Mouse (Mus musculus) bone marrow macrophage, adult 2 months (primary cell): ENCODE results near the gene Gm28308. TPM values are rescaled to one million over a fixed set of nuclear protein-coding genes. Genes with fewer than 3 reads are reported as not detected.
A peak's percentile ranks its signal among the peaks of the same experiment; 100 is the strongest.

ENCODE experiments used
- H3K27ac ChIP-seq: 2 replicates; pipeline ENCODE4 v1.5.1; 2012; ENCODE audit warnings: low read depth, low read length; ENCODE audit not compliant: insufficient read depth
- H3K4me1 ChIP-seq: 2 replicates; pipeline ENCODE4 v1.6.1; 2012; ENCODE audit warnings: low read length; ENCODE audit not compliant: control insufficient read depth, insufficient read depth
- H3K4me3 ChIP-seq: 2 replicates; pipeline ENCODE4 v1.5.1; 2012; ENCODE audit warnings: mild to moderate bottlenecking, low read length, moderate library complexity; ENCODE audit not compliant: insufficient read depth
- CTCF ChIP-seq: IDR thresholded peaks from 2 replicates; pipeline ENCODE4 v1.5.1; 2012; ENCODE audit warnings: low read depth, mild to moderate bottlenecking, low read length, moderate library complexity
- POLR2A ChIP-seq: IDR thresholded peaks from 2 replicates; pipeline ENCODE4 v1.6.1; 2012; ENCODE audit warnings: mild to moderate bottlenecking, low read depth, low read length, borderline replicate concordance
- polyA plus RNA-seq: library from polyadenylated mRNA; stranded (reverse); fragments of >200 nt; gene quantifications from 2 replicates; pipeline ENCODE4 v1.2.4, GENCODE M21; 2012; ENCODE audit not compliant: missing spikeins, insufficient read depth, insufficient read length

The Gm28308 gene
- polyA plus RNA-seq, 1 experiment = not detected

DNA sequence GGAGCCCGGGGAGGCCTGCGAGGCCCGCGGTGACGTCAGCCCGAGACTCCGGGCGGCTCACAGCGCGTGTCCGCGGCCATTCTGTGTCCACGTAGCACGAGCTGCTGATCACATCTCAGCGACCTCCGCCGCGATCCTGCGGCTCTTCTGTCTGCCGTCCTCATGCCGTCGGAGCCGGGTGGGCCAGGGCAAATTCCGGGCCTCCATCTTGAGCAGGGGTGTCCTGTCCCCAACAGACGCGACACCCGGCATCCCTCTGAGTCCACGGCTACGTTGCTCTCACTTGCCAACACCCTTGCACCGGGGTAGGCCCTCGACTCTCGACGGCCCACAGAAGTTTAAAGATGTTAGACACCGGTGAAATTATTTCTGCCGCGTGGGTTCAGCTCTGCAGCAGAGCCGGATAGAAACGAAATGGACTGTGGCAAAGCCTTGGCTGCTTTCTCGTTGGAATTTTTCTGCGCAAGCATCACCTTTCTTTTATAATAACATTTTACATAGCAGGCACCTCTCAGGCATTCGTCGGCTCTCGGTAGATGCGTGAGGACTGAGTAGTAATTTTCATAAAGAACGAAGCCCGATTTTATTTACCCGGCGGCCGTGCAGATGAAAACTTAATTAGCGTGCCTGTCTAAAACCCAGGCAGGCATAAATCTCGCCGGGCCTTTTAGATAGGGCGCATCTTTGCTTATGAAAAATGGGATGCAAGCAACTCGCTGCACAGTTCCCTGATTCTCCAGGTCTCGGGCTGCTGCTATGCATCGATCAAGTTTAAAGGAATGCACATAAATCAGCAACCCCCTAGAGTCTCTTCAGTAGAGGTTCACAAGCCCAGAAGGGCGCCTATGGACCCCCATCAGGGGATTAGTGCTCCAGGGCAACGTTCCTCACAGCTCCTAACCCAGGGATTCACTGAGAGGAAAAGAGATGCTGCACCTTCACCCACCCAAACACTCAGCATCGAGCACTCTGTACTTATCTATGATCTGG is 40.7 kb upstream of the Gm28308 start:
- H3K27ac ChIP-seq = no peak overlapping the region
- H3K4me1 ChIP-seq = no peaks in the 10 kb centered on the region
- H3K4me3 ChIP-seq = peak overlapping the region; percentile 26; the same call in 1 of the 2 replicates
- TF ChIP-seq CTCF (no peak), POLR2A (no peak)

DNA sequence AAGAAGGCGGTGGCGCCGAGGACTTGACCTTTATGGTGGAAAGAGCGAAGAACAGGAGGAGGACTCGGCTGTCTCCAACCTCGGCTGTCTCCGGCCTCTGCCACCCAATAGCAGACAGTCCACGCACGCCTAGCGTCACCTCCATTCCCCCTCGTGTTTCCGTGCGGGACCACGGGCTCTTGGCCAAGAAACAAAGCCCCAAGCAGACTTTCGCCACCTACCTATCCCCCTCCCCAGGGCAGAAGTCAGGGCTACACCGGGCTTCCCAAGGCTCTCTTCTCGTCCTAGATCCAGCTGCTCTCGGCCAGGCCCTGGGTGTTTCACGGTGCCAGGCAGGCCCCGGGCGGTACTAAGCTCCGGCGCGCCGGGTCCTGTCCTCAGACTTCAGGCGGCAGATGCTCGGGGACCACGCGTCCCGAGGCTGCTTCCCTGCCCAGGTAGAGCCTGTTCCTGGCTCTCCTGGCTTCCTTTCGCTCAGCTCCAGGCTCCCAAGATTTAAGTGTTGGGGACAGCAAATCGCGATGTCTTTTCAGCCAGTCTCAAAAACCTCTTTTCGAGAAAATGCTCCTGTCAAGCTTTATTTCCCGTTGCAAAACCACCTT is 39.7 kb upstream of the Gm28308 start:
- Histone ChIP-seq H3K27ac (no peak overlapping the region), H3K4me3 (0 out of 2 replicates have a peak overlapping the region, but pooled peaks have one; percentile 26), H3K4me1 (no peaks in the 10 kb centered on the region)
- TF ChIP-seq POLR2A (no peak), CTCF (no peak)

GRCm38 (mm10) chr6:52252016-52252774 is 39.1 kb upstream of the Gm28308 start:
- no peaks in the 10 kb centered on the region for H3K4me1 ChIP-seq
- no peak overlapping the region for H3K27ac ChIP-seq
- no peak overlapping the region for H3K4me3 ChIP-seq
- TF ChIP-seq CTCF (no peak), POLR2A (no peak)

- Histone ChIP-seq H3K4me1 (no peaks in the 10 kb centered on the region), H3K4me3 (no peak overlapping the region), H3K27ac (no peak overlapping the region)
- TF ChIP-seq CTCF (no peak), POLR2A (no peak)
Observed at GRCm38 (mm10) chr6:52251177-52251879, 38.2 kb upstream of the Gm28308 start.

DNA sequence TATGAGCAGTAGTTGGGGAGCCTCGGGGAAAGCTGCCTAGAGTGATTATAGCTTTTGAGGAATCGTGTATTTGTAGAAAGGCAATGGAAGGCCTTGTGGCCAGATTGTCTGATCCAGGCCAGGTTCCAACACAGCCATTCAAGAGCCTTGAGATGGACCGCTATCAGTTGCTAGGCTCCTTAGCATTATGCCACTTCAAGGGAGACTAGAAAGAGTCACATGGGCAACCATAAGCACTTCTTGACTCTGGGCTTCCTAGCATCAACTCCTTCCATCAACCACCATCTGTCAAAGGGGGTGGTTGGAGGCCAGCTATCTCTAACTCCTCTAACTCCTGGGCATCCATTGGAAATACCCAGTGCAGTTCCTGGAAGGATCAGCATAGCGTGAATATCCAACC is 36.7 kb upstream of the Gm28308 start:
- Histone ChIP-seq H3K4me3 (no peak overlapping the region), H3K4me1 (no peaks in the 10 kb centered on the region), H3K27ac (no peak overlapping the region)
- TF ChIP-seq CTCF (no peak), POLR2A (no peak)

GRCm38 (mm10) chr6:52249415-52249738 is 36.2 kb upstream of the Gm28308 start:
- TF ChIP-seq POLR2A (no peak), CTCF (0 out of 2 replicates have a peak, but pooled peaks have one; percentile 8)
- peak overlapping the region; percentile 17; the same call in 1 of the 2 replicates for H3K4me3 ChIP-seq
- H3K27ac ChIP-seq = no peak overlapping the region
- no peaks in the 10 kb centered on the region for H3K4me1 ChIP-seq

- peak overlapping the region; percentile 17; the same call in 1 of the 2 replicates for H3K4me3 ChIP-seq
- TF ChIP-seq CTCF (no peak), POLR2A (no peak)
- H3K27ac ChIP-seq = no peak overlapping the region
- no peaks in the 10 kb centered on the region for H3K4me1 ChIP-seq
Observed at GRCm38 (mm10) chr6:52248638-52249414, 35.7 kb upstream of the Gm28308 start.

DNA sequence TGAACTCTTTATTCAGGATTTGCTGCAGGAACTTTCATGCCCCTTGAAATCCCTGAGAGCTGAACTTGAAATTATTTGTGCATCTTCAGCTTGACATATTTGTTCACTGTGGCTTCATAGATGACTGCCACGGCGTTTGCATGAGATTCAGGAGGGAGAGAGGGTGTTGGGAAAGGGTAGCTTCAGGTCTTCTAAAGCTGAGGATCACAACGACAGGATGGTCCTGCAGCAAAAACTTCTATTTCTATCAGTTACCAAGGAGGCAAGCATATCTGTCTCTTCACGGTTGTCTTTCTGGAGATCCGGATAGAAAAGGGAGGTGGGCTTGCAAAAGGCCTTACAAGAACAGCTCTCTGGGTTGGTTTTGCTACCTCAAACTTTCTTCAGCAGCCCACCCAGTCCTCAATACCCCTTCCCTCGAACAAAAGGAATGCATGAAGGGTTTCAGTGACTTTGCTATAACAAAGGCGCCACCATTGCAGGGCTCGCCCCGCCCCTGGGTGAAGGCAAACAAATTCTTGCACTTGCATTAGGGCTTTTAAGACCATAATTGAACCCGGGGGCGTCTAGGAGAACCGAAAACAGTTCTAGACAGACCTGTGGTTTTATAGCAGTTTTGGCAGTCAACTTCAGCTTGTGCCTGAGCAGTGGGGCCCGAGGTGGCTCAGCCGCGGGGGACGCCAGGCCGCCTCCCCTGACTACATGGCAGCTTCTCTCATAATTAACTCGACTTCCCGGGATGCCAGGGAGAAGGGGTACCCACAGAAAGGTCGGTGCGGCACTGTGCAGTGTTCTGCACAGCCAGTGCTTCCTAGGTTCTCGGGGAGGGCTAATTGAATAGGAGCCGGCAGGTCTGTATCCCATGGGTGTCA is 34.9 kb upstream of the Gm28308 start:
- H3K4me3 ChIP-seq = no peak overlapping the region
- no peaks in the 10 kb centered on the region for H3K4me1 ChIP-seq
- TF ChIP-seq POLR2A (no peak), CTCF (no peak)
- no peak overlapping the region for H3K27ac ChIP-seq
